Mouse (Mus musculus) megakaryocyte, embryonic 14.5 days (primary cell): ENCODE measurements around the gene Fndc10.

Experiments used
- FLI1 ChIP-seq: IDR thresholded peaks from 2 replicates; pipeline ENCODE4 v1.6.1; 2012; ENCODE audit warnings: low read length, inconsistent platforms, mixed read lengths
- GATA1 ChIP-seq: IDR thresholded peaks from 3 replicates; pipeline ENCODE4 v1.6.1; 2012; ENCODE audit warnings: mixed read lengths, low read length, inconsistent platforms, borderline replicate concordance

- TF ChIP-seq GATA1 (no peak), FLI1 (no peak)
These were observed at the start of gene Fndc10 for GRCm38 (mm10) chr4:155694111-155694481.
